Mouse (Mus musculus): ENCODE results near the gene Lmnb2. TPM values are rescaled to one million over a fixed set of nuclear protein-coding genes. Genes with fewer than 3 reads are reported as not detected.

The Lmnb2 gene
- polyA plus RNA-seq, 1 experiment, result 14.1 TPM

DNA sequence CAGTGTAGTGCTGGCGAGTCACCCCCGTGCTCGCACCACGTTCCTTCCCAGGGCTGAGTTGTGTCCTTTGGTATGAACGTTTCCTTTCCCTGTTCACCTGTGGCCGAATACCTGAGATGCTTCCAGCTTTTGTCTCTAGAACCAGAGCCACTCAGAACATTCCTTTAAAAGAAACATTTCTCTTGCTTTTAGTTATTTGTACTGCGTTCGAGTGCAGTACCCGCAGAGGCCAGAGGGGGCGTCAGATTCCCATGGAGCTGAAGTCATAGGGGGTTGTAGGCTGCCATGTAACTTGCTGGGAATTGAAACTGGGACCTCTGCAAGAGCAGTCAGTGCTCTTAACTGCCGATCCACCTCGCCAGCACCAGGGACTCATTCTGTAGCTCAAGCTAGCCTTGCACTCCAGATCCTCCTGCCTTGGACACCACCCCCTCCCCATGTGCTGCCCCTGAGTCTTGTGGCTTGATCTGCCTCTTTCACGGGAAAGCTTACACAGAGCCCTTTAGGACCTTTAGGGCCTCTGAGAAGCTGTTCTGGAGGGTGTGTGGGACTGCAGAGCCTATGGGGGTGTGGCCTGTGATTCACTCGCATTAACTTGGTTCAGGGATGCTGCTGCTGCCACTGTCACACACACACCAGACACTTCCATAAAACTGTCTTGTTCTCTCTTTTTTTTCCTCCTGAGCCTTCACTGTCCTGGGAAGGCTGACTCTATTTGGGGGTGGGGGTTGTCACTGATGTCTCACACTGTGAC is 28.8 kb upstream of the Lmnb2 start:
- DNase-seq (ENCODE audit: low spot score), result no peak

DNA sequence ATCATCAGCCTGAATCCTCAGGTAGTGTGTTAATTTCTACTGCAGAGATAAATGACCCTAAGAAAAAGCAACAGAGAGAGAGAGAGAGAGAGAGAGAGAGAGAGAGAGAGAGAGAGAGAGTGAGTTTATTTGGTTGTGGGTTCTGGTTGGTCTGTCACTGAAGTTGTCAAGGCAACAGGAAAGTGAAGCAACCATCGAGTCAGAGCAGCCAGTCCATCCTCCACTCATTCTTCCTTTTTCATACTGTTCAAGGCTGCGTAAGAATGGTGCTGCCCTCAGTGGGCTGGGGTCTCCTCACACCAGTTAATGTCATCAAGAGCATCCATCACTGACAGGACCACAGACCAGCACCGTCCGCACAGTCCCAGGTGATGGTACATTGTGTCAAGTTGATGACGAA is 26.2 kb upstream of the Lmnb2 start:
- DNase-seq (ENCODE audit: low spot score), result no peak

DNA sequence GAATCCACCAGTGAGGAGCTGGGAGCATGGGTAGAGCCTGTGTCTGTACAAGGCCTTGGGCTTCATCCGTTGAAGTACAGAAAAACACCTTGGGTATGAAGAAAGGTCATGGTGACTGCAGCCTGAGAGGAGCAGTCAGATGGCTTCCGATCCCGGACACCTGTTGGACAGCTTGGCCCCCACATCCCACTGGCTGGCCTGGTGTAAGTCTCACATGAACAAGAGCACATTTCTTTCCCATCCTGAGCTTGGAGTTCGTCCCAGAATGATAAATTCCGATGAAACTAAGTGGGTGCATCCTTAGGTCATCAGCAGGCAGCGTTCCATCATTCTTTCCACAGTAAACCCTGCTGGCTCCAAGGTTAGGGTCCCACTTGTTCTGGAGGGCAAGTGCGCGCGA is 25.7 kb upstream of the Lmnb2 start:
- DNase-seq (ENCODE audit: low spot score), result no peak

DNA sequence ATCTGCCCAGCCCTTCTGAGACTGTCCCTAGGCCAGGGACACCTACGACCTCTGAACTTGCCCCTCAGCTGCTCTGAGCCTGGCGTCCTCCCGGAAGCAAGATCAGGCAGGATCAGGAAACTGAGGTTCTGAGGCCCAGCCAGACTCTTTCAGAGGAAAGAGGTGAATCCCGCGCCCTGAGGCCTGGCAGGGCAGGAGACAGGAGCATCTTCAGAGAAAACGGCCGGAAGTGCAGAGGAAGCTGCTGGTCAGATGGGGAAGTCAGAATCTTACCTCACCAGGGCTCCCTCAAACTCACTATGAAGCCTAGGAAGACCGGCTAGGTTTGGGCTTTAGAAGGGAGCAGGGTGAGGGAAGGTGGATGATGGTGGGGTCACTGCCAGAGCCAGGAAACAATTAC is 24.9 kb upstream of the Lmnb2 start:
- DNase-seq (ENCODE audit: low spot score), result no peak

DNA sequence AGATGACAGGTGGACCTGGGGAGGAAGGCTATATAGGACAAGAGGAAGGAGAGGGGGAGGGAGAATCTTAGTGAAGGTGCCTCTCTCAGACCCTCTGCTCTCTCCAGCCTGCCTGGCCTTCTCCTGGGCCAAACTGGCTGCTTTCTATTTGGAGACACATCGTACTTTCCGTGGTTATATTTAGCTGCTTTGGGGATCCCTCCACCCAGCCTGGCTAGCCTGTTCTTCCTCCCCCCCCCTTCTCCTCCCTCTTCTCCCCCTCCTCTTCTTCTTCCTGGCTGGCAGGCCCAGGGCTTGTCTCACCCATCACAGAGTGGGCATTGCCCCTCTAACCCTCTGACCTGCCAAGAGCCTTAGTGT is 22.9 kb upstream of the Lmnb2 start:
- DNase-seq (ENCODE audit: low spot score), result no peak

DNA sequence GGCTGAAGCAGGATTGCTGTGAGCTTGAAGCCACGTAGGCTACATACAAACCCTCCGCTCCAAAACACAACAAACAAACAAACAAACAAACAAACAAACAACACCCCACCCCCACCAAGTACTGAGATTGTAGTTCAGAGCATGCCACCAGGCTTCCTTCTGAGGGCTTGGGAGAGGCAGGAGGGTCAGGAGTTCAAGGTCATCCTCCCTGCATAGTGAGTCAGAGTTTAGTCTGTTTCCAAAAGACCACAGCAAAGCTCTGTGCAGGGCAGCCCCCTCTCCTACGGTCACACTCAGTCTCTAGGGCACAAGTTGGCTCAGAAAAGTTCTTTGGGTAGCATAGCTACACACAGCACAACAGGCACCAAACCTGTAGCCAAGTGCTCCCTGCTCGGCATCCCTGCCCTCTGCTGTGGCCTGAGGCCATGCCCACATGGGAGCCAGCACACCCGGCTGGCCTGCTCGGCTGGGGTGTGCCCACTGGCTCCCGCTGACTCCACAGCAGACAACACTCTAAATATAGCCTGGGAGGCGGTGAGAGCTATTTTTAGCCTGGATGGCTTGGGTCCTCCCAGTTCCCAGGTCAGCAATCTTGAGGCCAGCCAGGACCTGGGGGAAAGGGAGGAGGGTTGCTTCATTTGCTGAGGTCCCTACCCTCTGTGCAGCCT is 22.4 kb upstream of the Lmnb2 start:
- DNase-seq (ENCODE audit: low spot score), result peak; percentile 32

DNA sequence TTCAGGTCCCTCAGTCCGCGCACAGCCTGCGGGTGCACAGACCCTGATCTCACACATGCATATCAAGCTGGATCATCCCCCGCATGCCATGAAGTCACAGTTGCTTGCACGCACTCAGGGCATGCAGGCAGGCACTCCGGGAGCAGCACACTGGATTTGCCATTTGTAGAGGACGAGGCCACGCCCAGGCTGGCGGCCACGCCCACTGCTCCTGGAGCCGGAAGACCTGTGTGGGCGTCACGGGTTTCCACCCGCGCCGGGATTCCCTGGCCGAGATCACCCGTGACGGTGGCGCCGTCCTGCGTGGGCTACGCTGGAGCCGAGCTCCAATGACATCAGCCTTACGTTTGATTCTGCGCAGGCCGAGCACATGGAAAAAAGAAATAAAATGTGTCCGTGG is 21.6 kb upstream of the Lmnb2 start:
- DNase-seq (ENCODE audit: low spot score), result peak; percentile 62

DNA sequence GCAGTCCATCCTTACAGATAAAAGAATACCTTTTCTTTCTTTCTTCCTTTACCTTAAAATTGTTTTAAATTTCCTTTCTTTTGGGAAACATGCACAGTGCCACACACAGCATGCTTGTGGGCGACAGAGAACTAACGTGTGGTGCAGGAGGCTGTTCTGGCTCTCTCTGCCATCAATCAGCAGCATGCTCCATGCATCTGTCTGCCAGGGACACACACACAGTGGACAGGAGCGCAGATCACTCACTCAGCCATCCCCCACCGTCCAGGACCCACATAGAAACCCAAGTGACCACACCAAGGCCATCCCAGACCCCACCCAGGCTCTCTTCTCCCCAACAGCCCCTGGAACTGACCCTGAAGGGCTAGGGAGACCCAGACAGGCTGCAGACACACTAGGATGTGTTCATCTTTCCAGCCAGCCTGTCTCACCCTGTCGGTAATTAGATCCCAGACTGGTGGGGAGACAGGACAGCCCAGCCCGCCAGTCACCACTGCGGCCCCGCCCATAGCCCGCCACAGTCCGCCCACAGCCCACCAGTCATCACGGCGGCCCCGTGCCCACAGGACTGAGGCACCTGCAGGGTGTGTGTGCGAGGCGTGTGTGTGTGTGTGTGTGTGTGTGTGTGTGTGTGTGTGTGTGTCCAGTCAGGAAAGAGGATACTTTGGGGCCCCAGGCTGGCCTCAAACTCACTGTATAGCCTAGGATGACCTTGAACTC is 20.9 kb upstream of the Lmnb2 start:
- no peak for DNase-seq (ENCODE audit: low spot score)

DNA sequence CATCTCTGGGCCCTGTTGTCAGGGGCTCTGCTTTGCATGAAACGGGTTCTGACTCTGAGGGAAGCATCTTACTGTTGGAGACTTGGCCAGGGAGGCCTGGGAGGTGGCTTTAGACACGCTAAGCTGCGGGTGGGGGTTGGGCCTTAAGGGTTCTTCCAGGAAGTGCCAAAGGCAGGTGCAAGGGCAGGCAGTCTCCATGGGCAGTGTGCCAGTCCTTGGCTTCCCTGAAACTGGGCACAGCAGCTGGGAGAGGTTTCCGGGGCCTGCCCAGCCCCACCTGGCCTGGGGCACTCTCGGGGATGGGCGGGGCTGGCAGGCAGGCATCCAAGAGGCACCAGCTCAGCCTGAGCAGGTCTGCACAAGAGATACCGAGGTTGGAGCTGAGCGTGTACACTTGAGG is 19.6 kb upstream of the Lmnb2 start:
- DNase-seq (ENCODE audit: low spot score), result no peak

DNA sequence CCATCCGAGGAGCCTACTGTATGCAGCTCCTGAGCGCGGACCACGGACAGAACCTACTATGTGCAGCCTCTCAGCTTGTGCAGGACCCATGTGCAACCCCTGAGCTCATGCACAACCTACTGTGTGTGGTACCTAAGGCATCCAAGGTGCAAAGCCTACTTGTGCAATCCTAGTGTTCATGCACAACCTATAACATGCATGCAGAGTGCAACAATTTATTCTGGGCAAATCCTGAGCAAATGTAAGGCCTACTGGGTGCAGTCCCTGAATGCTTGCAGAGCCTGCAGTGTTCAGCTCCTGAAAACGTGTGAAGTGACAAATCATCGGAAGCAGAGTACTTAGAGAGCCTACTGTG is 18.7 kb upstream of the Lmnb2 start:
- no peak for DNase-seq (ENCODE audit: low spot score)

DNA sequence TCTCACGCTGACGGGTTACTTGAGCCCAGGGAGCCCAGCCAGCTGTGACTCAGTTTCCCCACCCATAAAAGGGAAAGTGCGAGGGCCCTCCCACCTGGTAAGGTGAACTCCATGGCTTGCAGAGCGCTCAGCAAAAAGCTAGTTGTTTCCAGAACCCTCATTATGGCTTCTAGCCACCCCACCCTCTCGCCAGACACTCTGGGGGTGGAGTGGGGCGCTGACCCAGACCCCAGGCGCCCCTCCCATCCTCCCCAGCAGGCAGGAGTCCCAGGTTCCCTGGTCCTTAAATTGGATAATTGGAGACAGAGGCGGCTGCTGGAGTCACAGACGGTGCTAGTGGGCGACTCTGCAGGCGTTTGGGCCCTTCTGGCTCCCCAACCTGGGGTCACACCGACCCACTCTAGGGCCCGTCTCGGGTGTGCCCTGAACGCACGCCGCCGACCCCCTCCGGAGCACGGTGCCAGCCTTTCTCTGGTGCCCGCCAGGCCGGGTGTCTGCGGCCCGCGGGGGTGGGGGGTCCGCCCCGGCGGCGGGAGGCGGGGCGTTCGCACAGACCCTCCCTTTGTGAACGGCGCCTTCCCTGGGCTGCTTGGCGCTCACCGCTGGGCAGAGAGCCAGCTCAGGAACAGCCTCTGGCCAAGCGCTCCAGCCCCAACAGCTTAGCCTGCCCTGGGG is 18.2 kb upstream of the Lmnb2 start:
- no peak for DNase-seq (ENCODE audit: low spot score)

DNA sequence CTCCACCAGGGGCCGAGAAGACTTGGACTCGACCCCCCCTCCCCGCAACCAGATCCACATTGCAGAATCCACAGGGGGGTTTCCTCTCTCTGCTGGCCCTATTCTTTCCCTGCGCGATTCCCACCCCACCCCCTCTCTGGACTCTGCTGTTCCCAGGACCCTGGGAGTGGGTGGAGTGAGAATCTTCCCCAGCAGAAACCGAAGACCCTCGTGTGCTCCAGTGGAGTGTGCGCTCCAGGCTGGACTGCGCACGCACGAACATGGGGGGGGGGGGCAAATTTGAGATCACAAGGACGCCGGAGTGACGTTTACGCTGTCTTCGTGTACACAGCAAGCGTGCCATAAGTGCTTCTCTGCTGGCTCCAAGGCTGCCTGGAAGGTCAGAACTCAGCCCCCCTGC is 17.7 kb upstream of the Lmnb2 start:
- no peak for DNase-seq (ENCODE audit: low spot score)

DNA sequence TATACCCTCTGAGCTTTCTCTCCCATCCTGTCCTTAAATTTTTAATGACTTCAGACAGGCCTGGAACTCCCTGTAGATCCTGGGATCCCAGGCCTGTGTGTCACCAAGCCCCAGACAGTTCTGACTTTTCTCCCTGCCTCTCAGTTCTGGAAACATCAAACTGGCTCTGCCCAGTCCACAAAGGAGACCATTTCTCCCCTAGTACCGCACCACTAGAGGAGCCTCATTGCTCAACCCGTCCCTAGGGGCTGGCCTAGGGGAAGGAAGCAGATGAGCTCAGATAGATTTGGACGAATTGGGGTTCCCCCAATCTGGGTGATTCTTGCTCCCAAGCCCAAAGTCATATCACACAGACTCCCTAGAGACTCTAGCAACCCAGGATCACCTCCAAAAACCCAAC is 17.2 kb upstream of the Lmnb2 start:
- no peak for DNase-seq (ENCODE audit: low spot score)

DNA sequence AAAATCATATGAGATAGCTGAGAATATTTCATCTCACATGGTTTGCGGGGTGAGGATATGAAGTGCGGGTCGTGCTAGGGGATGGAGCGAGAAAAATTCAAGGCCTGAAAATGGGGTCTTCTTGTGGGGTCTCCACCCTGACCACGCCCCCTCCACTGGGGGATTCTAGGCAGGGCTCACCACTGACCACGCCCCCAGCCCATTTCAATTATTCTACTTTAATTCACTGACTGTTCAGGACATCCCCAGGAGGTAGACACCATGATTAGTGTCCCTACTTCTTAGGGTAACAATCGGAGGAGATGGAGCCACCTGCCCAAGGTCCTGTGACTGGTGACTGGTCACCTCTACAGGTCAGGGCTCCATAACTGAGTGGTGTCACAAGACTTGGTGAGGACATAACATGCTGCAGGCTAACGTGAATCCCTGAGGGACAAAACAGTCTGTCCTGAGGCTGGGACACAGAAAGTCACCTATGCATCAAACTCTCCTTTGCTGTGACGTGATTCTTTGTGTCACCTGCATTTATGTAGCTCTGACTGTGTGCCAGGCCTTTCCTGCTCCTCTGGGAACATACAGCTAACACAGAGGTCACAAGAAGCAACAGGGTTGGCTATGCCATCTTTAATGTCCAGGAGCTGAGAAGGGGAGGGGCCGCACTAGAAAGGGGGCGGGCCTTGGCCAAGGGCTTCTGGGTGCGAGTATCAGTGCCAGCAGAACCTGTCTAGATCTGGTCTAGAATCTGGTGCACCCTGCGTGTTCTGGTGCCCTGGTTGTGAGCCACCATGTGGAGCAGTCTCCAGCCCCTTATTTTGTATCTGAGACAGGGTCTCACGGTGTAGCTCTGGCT is 16.3 kb upstream of the Lmnb2 start:
- no peak for DNase-seq (ENCODE audit: low spot score)

DNA sequence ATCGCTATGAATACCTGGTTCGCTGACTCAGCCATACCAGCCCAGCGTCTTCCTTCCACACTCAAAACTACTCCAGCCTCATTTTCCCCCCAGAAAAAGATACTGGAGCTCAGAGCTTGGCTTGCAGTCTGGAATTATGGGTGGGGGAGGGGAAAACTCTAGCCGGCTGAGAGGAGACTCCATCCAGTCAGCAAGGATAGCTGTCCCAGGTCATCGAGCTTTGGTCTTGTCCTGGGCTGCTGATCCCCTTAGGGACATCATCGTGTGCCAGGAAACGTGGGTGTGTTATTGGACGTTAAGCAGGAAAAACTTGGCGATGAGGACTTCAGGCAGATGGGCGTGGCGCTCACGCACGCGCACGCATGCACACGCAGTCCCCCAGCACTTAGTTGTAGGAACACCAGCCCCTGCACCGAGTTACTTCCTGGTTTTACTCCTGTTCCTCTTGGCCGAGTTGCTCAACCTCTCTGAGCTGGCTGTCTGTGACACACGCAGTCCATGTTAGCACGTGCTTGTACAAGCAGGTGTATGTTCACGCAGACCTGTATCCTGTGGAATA is 15.5 kb upstream of the Lmnb2 start:
- DNase-seq (ENCODE audit: low spot score), result no peak

DNA sequence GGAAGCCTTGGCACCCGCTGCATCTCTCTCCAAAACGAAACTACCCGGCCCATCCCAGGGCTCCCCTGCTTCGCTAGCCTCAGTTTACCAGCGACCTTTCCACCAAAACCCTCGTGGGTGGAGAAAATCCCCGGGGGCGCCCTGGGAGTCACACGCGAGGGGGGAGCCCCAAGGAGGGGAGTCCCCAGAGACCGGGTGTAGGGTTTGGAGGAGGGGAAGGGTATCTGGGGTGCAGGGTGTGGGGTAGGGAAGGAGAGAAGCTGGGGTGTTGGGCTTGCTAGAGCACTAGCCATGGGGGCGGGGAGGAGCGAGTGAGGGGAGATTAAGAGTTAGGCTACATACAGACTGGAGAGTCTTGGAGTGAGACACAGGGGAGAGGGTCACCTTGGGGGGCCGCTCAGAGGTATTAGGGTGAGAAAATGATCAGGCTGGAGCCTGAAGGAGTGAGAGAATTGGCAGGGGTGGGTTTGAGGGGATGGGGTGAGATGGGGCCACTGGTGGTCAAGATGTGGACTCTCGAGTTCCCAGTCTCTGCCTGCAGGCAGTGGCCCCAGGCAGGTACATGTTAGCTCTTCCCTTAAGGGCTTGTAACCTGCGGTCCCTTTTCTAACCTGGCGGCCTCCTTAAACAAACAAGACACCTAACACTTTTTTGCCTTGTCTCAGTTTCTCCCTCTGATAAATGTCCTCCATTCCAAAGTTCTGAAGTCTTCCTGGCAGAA is 14.8 kb upstream of the Lmnb2 start:
- DNase-seq (ENCODE audit: low spot score), result no peak

DNA sequence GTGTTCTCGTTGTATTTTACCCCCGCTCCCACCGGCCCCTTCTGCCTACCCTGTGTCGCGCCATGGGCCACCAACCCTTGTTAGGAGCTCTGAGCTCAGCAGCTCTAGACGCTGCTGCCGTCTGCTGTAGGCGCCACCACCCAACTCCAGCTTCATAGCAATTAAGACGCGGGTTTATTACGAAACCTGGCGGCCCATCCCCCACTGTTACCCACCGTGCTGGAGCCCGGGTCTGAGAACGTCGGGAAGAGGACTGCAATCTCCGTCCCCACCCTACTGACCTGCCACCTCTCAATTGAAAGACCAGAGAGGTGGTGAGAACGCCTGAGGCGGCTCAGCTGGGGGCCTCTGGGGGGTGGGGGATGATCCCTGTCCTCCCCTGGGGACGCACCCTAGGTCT is 14.2 kb upstream of the Lmnb2 start:
- DNase-seq (ENCODE audit: low spot score), result no peak

DNA sequence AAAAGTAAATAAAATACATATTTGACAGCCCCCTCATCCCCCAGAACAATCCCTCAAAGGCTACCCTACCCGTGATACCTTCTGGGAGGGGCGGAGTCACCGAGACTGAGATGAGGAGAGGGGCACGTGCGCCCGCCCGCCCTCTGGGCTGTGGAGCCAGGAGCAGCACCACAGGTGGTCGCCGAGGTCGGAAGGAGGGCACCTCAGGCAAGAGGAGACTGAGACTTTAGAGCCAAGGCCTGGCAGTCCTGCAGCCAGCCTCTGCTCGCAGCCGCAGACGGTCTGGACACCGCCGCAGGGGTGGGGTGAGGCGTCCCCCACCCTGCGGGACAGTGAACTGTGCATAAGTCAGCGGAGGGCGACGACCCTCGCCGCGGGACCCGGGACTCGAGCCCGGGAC is 13.7 kb upstream of the Lmnb2 start:
- no peak for DNase-seq (ENCODE audit: low spot score)

DNA sequence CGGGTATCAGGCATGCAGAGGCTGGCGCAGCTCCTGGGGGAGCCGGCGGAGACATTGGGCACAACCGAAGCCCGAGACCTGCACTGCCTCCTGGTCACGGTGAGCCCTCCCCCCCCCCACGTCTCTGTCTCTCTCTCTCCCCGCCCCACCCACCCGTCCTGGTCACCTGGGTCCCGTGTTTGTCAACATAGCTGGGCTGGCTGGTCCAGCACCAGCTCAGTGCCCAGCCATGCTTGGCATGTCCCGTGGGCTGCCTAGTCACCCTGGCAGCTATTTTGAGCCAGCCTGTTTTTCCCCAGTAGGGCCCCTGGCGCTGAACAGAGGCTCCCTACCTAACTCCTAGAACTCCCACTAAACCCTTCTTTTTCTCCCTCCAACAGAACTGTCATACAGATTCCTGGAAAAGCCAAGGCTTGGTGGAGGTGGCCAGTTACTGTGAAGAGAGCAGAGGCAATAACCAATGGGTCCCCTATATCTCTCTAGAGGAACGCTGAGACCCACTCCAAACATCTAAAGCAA is 13.2 kb upstream of the Lmnb2 start:
- DNase-seq (ENCODE audit: low spot score), result no peak

DNA sequence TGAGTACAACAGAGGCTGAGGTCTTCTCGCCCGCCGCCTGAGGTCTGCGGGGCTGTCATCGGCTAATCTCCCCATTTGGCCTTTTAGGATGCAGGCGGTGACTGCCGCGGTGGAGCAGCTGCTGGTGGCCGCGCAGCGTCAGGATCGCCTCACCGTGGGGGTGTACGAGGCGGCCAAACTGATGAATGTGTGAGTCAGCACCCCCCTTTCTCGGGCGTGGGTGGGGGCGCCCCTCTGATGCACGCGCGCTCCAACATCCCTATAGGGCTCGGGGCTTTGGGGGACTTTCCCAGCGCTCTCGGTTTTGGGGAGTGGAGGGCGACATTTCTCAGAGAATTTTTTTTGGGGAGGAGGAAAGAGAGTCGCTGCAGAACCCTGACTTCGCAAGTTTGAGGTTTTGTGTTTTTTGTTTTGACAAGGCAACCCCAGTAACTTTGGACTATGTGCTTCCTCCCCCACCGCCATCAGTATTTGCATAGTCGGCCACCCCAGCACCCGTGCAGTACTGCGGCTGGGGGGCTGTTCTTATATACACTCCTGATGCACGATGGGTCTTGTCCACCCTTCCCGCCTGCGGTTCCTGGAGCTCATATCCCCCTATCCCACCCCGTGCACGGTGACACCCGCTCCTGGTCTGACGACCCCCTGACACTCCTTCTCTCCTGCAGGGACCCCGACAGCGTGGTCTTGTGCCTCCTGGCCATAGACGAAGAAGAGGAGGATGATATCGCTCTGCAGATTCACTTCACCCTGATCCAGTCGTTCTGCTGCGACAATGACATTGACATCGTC is 12.5 kb upstream of the Lmnb2 start:
- DNase-seq (ENCODE audit: low spot score), result no peak
